Mouse (Mus musculus) MN1 (cell line): Measurements from ENCODE around the gene Clmp.
"Not testable (repeated sequence)": the region's sequence is repeated elsewhere in the genome, so short reads cannot be mapped to it uniquely, and the experiment has no call there.

ENCODE experiments used
- DNase-seq: peaks from one replicate; pipeline ENCODE4 v3.0.0-alpha.2; 2016; ENCODE audit warnings: low spot score

Clmp gene

GRCm38 (mm10) chr9:40802533-40802875, 116.7 kb downstream of the Clmp start:
- DNase-seq: not testable (repeated sequence)

- not testable (repeated sequence) for DNase-seq
Measured at GRCm38 (mm10) chr9:40804576-40804975, 118.8 kb downstream of the Clmp start.

DNA sequence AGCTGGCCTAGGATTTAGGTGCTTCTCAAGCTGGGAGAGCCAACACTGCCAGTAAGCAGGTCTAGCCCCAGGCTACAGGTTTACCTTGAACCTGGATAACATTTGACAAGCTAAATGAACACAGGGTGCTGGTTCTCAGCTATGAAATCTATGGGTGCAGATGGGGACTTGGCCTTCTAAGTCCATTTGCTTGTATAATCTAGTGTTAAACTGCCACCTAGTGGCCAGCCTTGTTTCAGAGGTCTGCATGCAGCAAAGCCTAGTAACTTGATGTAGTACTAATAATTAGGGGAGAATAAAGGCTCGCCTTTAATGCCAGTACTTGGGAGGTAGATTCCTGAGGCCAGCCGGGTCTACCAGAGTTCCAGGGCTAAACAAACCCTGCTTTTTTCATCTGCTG, 119.5 kb downstream of the Clmp start:
- peak; percentile 85 for DNase-seq

DNA sequence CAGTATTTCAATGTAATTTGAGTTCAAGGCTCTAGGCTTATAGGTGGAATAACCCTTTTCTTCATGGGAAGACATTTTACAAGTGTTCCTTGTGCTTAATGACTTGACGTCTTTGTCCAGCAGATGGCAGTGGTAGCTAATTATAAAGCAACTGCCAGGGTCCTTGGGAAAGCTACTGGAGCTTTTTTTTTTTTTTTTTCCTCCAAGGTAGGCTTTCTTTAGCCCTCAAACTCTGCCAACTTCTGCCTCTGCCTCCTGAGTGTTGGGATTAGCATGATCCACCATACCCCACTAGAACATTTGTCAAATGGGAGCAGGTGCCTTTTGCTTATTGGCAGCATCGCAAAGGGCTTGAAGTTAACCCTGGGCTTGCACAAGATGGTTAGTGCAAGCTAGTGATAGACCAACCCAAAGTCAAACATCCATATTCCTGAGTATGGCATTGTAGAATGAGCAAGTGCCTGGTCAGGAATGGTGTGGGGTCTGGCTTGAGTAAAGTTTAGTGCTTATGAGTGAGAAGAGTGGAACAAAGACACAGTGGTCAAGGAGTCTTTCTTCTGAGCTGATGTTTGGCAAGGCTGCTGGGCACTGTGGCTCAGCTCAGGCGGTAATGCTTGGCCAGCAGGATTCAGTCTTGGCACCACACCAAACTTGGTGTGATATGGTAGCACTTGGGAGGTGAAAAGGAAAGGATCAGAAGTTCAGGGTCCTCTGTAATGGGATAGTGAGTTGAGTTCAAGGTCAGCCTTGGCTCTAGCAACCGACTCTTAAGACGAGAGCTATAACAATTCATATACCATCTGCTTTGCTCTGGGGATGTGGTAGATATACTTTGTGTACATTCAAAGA, 120.9 kb downstream of the Clmp start:
- DNase-seq: peak; percentile 68

DNA sequence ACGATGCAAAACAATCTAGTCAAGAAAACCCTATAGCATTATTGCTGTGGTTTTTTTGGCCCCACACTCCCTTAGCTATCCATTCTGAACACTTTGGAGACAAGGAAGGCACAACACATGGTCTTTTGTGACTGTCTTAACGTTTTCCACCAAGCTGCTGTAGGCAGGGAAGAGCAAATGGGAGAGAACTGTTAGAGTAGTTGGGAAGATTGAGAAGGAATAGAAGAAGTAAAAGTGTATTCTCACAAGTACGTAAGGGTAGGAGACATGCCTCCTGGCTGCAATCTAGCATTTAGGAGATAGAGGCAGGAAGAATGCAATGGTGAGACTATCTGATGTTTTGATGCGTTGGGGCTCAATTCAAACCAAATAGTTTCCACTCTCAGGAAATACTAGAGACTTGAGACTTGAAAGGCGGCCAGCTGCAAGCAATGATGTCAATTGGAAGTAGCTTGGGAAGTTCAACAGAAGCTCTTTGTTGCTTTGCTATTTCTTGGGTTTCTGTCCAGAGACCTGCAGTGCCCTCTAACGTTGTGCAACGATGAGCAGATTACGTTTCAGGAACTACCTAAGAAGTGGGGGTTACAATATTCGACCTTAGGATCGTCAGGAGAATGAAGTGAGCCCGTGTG, 121.6 kb downstream of the Clmp start:
- DNase-seq: peak; percentile 40

DNA sequence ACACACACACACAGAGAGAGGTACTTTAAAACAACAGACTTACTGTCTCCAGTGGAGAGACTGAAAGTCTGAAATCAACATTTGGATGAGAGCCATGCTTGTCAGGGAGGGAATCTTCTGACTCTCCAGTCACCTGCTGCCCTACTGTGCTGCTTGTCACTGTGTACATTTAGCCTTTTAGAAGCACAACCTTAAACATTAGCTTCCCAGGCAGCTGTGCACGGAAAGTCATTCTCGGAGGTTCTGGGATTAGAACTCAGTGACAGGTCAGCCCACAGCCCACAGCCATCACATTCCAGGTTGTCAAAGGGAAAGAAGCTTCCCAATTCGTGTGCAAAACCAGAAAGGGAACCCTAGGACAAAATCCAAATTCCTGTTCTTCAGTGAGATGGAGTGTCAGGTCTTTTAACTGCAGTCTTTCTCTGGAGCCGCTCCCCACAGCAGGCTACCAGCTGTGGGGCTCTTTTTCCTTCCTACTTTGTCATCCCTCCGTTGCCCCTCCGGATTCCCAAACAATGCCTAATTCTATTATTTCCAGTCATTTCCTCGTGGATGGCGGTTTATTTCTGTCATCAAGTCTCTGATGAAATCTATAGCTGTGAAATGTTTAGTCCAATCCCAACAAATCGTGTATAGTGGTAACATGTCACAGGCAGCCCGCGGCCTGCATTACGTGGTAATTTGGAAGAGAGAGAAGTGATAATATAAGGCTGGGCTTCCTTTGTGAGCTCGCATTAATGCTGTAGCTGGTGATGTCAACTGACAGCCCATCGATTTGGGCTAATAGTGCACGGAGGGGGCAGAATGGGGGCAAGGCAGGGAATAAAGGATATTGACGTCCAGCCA, 122.5 kb downstream of the Clmp start:
- peak; percentile 45 for DNase-seq

- DNase-seq: no peak
Measured at GRCm38 (mm10) chr9:40808907-40809280, 123.1 kb downstream of the Clmp start.

DNA sequence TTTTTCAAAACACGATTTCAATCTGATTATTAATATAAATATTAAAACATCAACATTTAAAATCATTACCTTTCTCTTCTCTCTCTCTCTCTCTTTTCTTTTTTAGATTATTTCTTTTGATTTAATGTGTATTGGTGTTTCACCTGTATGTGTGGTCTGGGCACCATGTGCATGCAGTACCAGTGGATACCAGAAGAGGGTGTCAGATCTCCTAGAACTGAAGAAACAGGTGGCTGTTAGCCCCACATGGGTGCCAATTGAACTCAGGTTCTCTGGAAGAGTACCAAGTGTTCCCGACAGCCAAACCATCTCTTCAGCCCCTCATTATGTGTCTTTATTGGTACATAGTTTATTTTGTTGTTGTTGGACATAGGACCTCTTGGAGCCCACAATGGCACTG, 126.1 kb downstream of the Clmp start:
- DNase-seq: no peak

DNA sequence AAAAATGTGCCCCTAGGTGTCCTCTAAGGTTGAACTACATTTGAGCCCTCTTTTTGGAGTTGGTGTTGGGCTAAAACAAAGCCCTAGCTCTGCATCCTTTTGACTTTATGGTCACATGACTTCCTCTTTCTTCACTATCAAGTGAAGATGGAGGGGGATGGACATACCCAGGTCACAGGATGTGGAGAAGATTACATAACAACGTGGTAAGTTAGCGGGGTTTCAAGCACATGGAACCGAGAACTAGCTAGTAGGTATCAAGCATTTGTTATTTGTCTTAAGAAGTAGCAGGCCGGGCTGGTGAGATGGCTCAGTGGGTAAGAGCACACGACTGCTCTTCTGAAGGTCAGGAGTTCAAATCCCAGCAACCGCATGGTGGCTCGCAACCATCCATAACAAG, 128.3 kb downstream of the Clmp start:
- no peak for DNase-seq

GRCm38 (mm10) chr9:40817325-40818028, 131.7 kb downstream of the Clmp start:
- DNase-seq: no peak

DNA sequence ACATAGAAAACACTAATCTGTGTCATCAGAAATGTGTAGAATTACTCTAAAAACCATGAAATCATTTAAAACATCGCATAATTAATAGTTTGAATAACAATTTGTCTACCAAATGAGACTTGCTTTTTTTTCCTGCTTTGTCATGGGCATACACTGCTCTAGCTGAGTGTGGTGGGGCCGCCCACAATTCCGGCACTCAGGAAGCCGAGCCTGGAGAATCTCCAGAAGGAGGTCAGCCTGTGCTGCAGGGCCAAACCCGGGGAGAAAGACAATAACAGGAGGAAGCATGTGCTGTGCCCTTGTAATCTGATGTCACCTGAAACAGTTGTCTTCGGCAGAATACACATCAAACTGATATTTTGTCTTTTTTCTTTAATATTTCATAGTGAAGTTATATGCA, 139.8 kb downstream of the Clmp start:
- DNase-seq: no peak

- DNase-seq: no peak
Measured at GRCm38 (mm10) chr9:40827366-40827765, 141.6 kb downstream of the Clmp start.

GRCm38 (mm10) chr9:40834569-40834968, 148.8 kb downstream of the Clmp start:
- peak; percentile 59 for DNase-seq
